Mouse (Mus musculus) E14TG2a.4 (cell line): Measurements from ENCODE around the gene Ugt2b5.

Source experiments
- H3K27me3 ChIP-seq: 2 replicates; pipeline ENCODE4 v1.6.1; 2014; ENCODE audit warnings: low read length, control low read depth; ENCODE audit not compliant: insufficient read depth
- H3K36me3 ChIP-seq: 2 replicates; pipeline ENCODE4 v1.6.1; 2014; ENCODE audit warnings: low read length, control low read depth; ENCODE audit not compliant: insufficient read depth
- H3K4me1 ChIP-seq: replicated peaks from 2 replicates; pipeline ENCODE4 v1.6.1; 2014; ENCODE audit warnings: low read depth, low read length, control low read depth
- H3K4me3 ChIP-seq: replicated peaks from 2 replicates; pipeline ENCODE4 v1.5.1; 2014; ENCODE audit warnings: mild to moderate bottlenecking, low read length
- H3K9me3 ChIP-seq: 2 replicates; pipeline ENCODE4 v1.6.1; 2014; ENCODE audit warnings: low read length, control low read depth
- CTCF ChIP-seq: conservative IDR thresholded peaks from 2 replicates; pipeline ENCODE4 v1.5.1; 2014; ENCODE audit warnings: low read length
- NANOG ChIP-seq: IDR thresholded peaks from 2 replicates; pipeline ENCODE4 v1.6.1; 2014; ENCODE audit warnings: borderline replicate concordance, low read length, mixed read lengths
- POU5F1 ChIP-seq: IDR thresholded peaks from 2 replicates; pipeline ENCODE4 v1.6.1; 2014; ENCODE audit warnings: low read length, borderline replicate concordance

Ugt2b5 gene

GRCm38 (mm10) chr5:87086269-87086668 is 53.8 kb downstream of the Ugt2b5 start:
- TF ChIP-seq CTCF (no peak), POU5F1 (no peak), NANOG (no peak)
- H3K4me1 ChIP-seq: no peaks in the 10 kb centered on the region
- no peak overlapping the region for H3K4me3 ChIP-seq
- no peaks in the 10 kb centered on the region for H3K36me3 ChIP-seq
- no peaks in the 10 kb centered on the region for H3K27me3 ChIP-seq
- no peaks in the 10 kb centered on the region for H3K9me3 ChIP-seq
